Mouse (Mus musculus) T-helper 2 cell (primary cell): Measurements from ENCODE around the gene Gm5447.

Experiments used
- in situ Hi-C: fragments of 300-600 bp; cut with MboI, MseI; formaldehyde crosslinking; loops from one replicate; pipeline ENCODE4 v1.15.1; 2025; ENCODE audit warnings: high pct_unique_total_duplicates

The Gm5447 gene

GRCm38 (mm10) chr13:30973501-30974246 lies at the start of gene Gm5447, which contains the start of gene Exoc2:
Gene Gm5447, plus strand, starts transcription at chr13:30974204.
Gene Exoc2, minus strand, starts transcription at chr13:30974093.
- in situ Hi-C loops = no loop called here

- in situ Hi-C loops = no loop called here
Observed at GRCm38 (mm10) chr13:30924269-30924668, 49.7 kb upstream of the Gm5447 start.

GRCm38 (mm10) chr13:30929119-30929518 lies 44.9 kb upstream of the Gm5447 start:
- in situ Hi-C loops = no loop called here

GRCm38 (mm10) chr13:30931613-30932012 lies 42.4 kb upstream of the Gm5447 start:
- in situ Hi-C loops = no loop called here

- in situ Hi-C loops = no loop called here
Observed at GRCm38 (mm10) chr13:30932972-30933371, 41.0 kb upstream of the Gm5447 start.

GRCm38 (mm10) chr13:30945788-30946187 lies 28.2 kb upstream of the Gm5447 start:
- in situ Hi-C loops = loop anchor here (5.0 kb wide), 1 partner anchor 102 kb away; no protein-coding TSS in a partner anchor

GRCm38 (mm10) chr13:30947129-30947528 lies 26.9 kb upstream of the Gm5447 start:
- in situ Hi-C loops = loop anchor here (5.0 kb wide), 1 partner anchor 100 kb away; no protein-coding TSS in a partner anchor

GRCm38 (mm10) chr13:30947540-30947939 lies 26.5 kb upstream of the Gm5447 start, which contains the start of gene Hus1b:
Gene Hus1b, minus strand, starts transcription at chr13:30947759.
- in situ Hi-C loops = loop anchor here (5.0 kb wide), 1 partner anchor 100 kb away; no protein-coding TSS in a partner anchor

GRCm38 (mm10) chr13:30949181-30949580 lies 24.8 kb upstream of the Gm5447 start:
- in situ Hi-C loops = loop anchor here (5.0 kb wide), 1 partner anchor 98 kb away; no protein-coding TSS in a partner anchor

- in situ Hi-C loops = no loop called here
Observed at GRCm38 (mm10) chr13:30952044-30952443, 22.0 kb upstream of the Gm5447 start.

- in situ Hi-C loops = no loop called here
Observed at GRCm38 (mm10) chr13:30953580-30953979, 20.4 kb upstream of the Gm5447 start.

GRCm38 (mm10) chr13:30960714-30961113 lies 13.3 kb upstream of the Gm5447 start:
- in situ Hi-C loops = no loop called here

- in situ Hi-C loops = no loop called here
Observed at GRCm38 (mm10) chr13:30961932-30962331, 12.1 kb upstream of the Gm5447 start.

- in situ Hi-C loops = no loop called here
Observed at GRCm38 (mm10) chr13:30966507-30966911, 7.5 kb upstream of the Gm5447 start.

- in situ Hi-C loops = no loop called here
Observed at GRCm38 (mm10) chr13:30968311-30968710, 5.7 kb upstream of the Gm5447 start.

- in situ Hi-C loops = no loop called here
Observed at GRCm38 (mm10) chr13:30971047-30971446, 3.0 kb upstream of the Gm5447 start.

GRCm38 (mm10) chr13:30972102-30972501 lies 1.9 kb upstream of the Gm5447 start:
- in situ Hi-C loops = no loop called here

GRCm38 (mm10) chr13:30974247-30974630 lies 235 bp downstream of the Gm5447 start:
- in situ Hi-C loops = no loop called here

- in situ Hi-C loops = no loop called here
Observed at GRCm38 (mm10) chr13:30976536-30977084, 2.6 kb downstream of the Gm5447 start.

- in situ Hi-C loops = no loop called here
Observed at GRCm38 (mm10) chr13:30978224-30978623, 4.2 kb downstream of the Gm5447 start.

- in situ Hi-C loops = loop anchor here (5.0 kb wide), 1 partner anchor 434 kb away; the partner anchor contains the start of gene Uqcrfs1
Observed at GRCm38 (mm10) chr13:30981666-30982065, 7.7 kb downstream of the Gm5447 start.

- in situ Hi-C loops = no loop called here
Observed at GRCm38 (mm10) chr13:30985275-30985597, 11.2 kb downstream of the Gm5447 start.
